ENCODE assay signal across 11 mouse cellular contexts in the genomic region with DNA sequence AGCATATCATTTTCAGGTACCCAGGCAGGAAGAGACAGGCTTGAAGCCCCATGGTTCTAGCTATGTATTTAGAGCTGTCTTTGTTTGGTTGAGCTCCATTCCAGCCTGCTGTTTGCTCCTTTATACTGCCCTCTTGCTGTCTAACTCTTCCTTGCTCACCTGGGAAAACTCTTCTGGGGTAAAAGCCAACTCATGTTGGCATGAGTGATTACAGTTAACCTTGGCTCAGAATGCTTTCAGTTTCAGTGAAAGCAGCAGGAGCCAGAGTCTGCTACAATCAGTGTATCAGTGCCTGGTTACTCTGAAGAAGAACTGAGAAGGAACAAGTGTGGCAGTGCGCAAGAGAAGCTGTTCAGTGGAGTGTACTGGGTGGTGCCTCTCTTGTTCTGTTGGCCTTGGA.
A peak's percentile ranks its signal among the peaks of the same experiment; 100 is the strongest.
DNase-seq lines count a peak whose midpoint lies in the region; ATAC-seq lines count a peak whose summit lies in the region.
"Had no signal": no experiment of that assay in that cellular context is flagged by ENCODE, and none has a peak within 500 bp of the region (broad histone marks: within the 10 kb centered on the region; RNA-seq: fewer than 3 reads in every experiment).

No protein-coding gene starts in this region.

- 94% methylated on average over 1 of the region's 1 CpGs for WGBS in heart, embryonic 11.5 days (ENCODE audit: insufficient replicate concordance)

- no peak overlapping the region for H3K4me3 ChIP-seq in heart, embryonic 11.5 days (ENCODE audit: low read depth, low read length)
- H3K4me3 ChIP-seq: embryonic facial prominence, embryonic 13.5 days; layer of hippocampus, adult 2 months; stomach, embryonic 15.5 days had no signal

- H3K27me3 ChIP-seq in heart, embryonic 11.5 days (ENCODE audit: control insufficient read depth, insufficient read depth, low read length), result no peaks in the 10 kb centered on the region
- H3K27me3 ChIP-seq: embryonic facial prominence, embryonic 13.5 days; stomach, embryonic 15.5 days had no signal

- intact Hi-C loops in left cerebral cortex, postnatal 25 days (cut with DNase I), result loop anchor here (5.0 kb wide), 2 partner anchors 91 to 169 kb away; a partner anchor contains a TSS

- no peak overlapping the region for H3K4me2 ChIP-seq in heart, embryonic 11.5 days
- H3K4me2 ChIP-seq: embryonic facial prominence, embryonic 13.5 days; stomach, embryonic 15.5 days had no signal

- DNase-seq in heart, adult 18-20 months, result peak; percentile 56 to 59
- DNase-seq in lung, postnatal 25 days (ENCODE audit: low spot score), result peak; percentile 25
- no peak for DNase-seq in lung, postnatal 4 days
- DNase-seq in cerebellum, adult 8-10 months, result peak; percentile 23
- peak; percentile 23 for DNase-seq in kidney, postnatal 10 days
- DNase-seq in left cerebral cortex, postnatal 25 days (ENCODE audit: low spot score in 2 of 2), result no peak
- DNase-seq in urinary bladder, postnatal 25 days (ENCODE audit: low spot score), result no peak

- no peaks in the 10 kb centered on the region for H3K36me3 ChIP-seq in heart, embryonic 11.5 days (ENCODE audit: control insufficient read depth, insufficient read depth, low read length)
- H3K36me3 ChIP-seq: embryonic facial prominence, embryonic 13.5 days; stomach, embryonic 15.5 days had no signal

- no peak for ATAC-seq in heart, embryonic 11.5 days (replicated peaks; ENCODE audit: insufficient number of reproducible peaks, low FRiP score, low TSS enrichment)

- H3K27ac ChIP-seq in heart, embryonic 11.5 days (ENCODE audit: low read depth, low read length), result no peak overlapping the region
- H3K27ac ChIP-seq: embryonic facial prominence, embryonic 13.5 days; layer of hippocampus, adult 2 months; stomach, embryonic 15.5 days had no signal

- no peaks in the 10 kb centered on the region for H3K9me3 ChIP-seq in heart, embryonic 11.5 days (replicated peaks; ENCODE audit: control insufficient read depth, low read length)
- H3K9me3 ChIP-seq: embryonic facial prominence, embryonic 13.5 days; stomach, embryonic 15.5 days had no signal

- H3K4me1 ChIP-seq in heart, embryonic 11.5 days (ENCODE audit: control insufficient read depth, insufficient read depth, low read length), result no peaks in the 10 kb centered on the region; the same call in 1 of the 2 replicates
- H3K4me1 ChIP-seq: stomach, embryonic 15.5 days had no signal

- H3K9ac ChIP-seq in heart, embryonic 11.5 days (ENCODE audit: low read depth, low read length), result no peak overlapping the region
- H3K9ac ChIP-seq: embryonic facial prominence, embryonic 13.5 days; stomach, embryonic 15.5 days had no signal

Comparison
In these comparisons a context has a peak if more than half of its experiments do, and no peak if none do; other contexts are left out.
1. DNase-seq: peak in heart, adult 18-20 months (2 of 2), lung, postnatal 25 days (single experiment), cerebellum, adult 8-10 months (single experiment) and kidney, postnatal 10 days (single experiment); none in lung, postnatal 4 days (0 of 2), left cerebral cortex, postnatal 25 days (0 of 2) and urinary bladder, postnatal 25 days (single experiment).